Mouse (Mus musculus): ENCODE data around the gene Rtbdn. TPM values are rescaled to one million over a fixed set of nuclear protein-coding genes. Genes with fewer than 3 reads are reported as not detected.

Rtbdn gene
- polyA plus RNA-seq, 1 experiment: 0.13 TPM

DNA sequence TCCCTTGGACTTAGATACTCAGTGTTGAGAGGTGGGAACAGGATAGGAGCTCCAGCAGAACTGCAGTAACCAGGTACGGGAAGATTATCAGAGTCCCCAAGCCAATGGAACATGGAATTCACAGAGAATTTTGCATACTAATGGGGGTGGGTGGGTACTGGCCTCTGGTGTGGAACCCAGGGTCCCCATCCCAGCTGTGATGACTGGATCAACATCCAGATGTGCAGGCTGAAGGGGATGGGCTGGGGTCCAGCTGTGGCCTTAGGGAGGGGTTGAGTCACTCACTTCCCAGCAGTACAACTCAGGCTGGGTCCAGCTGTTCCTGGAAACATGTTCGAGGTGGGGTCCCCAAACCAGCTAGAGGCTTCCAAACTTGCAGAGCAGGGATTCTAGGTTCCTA is 41.1 kb downstream of the Rtbdn start:
- WGBS: 96% methylated on average over 2 of the region's 2 CpGs
- DNase-seq: no peak

DNA sequence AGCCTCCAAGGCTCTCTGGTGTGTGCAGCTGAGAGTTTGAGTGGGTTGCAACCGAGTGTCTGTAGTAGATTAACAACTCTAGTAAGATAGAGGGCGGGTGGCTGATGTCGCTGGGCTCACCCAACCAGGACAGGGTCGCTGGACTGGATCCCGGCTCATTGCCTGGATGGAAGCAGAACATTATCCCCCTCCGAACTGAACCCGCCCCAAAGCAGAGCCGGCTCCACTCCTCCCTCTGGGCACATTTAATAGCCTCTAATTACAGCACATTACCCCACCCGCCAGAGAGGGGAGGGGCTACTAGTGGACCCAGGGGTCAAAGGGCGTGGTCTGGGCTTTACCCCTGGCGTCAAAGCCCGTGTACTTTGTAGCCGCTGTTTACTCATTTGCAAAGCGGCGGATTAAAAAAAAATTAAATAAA is 42.5 kb downstream of the Rtbdn start:
- Histone ChIP-seq H3K27me3 (ENCODE audit: control insufficient read depth, insufficient read depth, low read length) (no peaks in the 10 kb centered on the region), H3K4me3 (ENCODE audit: control insufficient read depth, insufficient read depth, low read length) (no peak overlapping the region), H3K27ac (ENCODE audit: control insufficient read depth, insufficient read depth, low read length) (no peak overlapping the region), H3K4me1 (replicated peaks; ENCODE audit: control insufficient read depth, insufficient read depth, low read length) (peaks cover 24% of the 10 kb centered on the region), H3K36me3 (ENCODE audit: control insufficient read depth, insufficient read depth, low read length) (no peaks in the 10 kb centered on the region)
- DNase-seq: no peak
- 38% methylated on average over 15 of the region's 15 CpGs for WGBS
- TF ChIP-seq POLR2A (IDR thresholded peaks at IDR 0.05; ENCODE audit: control insufficient read depth, extremely low read depth, insufficient read depth, low read length, poor library complexity): no peak
- TF ChIP-seq CTCF (IDR thresholded peaks at IDR 0.05; ENCODE audit: borderline replicate concordance, control insufficient read depth, extremely low read depth, insufficient read depth, low read length, poor library complexity): no peak

More for the DNA sequence above, 41.1 kb downstream of the Rtbdn start:
- no peak for TF ChIP-seq POLR2A (IDR thresholded peaks at IDR 0.05; ENCODE audit: control insufficient read depth, extremely low read depth, insufficient read depth, low read length, poor library complexity)
- TF ChIP-seq CTCF (IDR thresholded peaks at IDR 0.05; ENCODE audit: borderline replicate concordance, control insufficient read depth, extremely low read depth, insufficient read depth, low read length, poor library complexity): no peak
- Histone ChIP-seq H3K27ac (ENCODE audit: control insufficient read depth, insufficient read depth, low read length) (no peak overlapping the region), H3K4me1 (replicated peaks; ENCODE audit: control insufficient read depth, insufficient read depth, low read length) (peaks cover 26% of the 10 kb centered on the region), H3K4me3 (ENCODE audit: control insufficient read depth, insufficient read depth, low read length) (no peak overlapping the region), H3K36me3 (ENCODE audit: control insufficient read depth, insufficient read depth, low read length) (no peaks in the 10 kb centered on the region), H3K27me3 (ENCODE audit: control insufficient read depth, insufficient read depth, low read length) (no peaks in the 10 kb centered on the region)

DNA sequence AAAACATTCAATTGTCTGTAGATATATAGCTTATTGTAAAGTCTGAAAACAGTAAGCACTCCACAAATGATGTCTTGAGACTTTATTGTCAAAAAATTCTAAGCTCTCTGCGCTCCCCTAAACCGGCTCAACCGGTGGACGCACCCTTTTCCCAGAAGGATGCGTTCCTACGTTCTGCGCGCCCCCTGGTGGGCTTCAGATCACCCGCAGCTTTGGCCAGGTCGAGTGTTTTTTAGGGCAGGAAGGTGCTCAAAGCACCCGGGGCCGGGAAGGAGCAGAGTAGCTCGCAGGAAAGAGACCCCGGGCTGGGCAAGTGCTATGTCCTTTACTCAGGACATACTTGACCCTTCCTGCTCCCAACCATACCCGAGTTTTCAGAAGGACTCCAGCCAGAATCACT is 43.0 kb downstream of the Rtbdn start:
- peak; percentile 97 for TF ChIP-seq CTCF (IDR thresholded peaks at IDR 0.05; ENCODE audit: borderline replicate concordance, control insufficient read depth, extremely low read depth, insufficient read depth, low read length, poor library complexity)
- no peak for TF ChIP-seq POLR2A (IDR thresholded peaks at IDR 0.05; ENCODE audit: control insufficient read depth, extremely low read depth, insufficient read depth, low read length, poor library complexity)
- 0% methylated on average over 15 of the region's 15 CpGs for WGBS
- Histone ChIP-seq H3K36me3 (ENCODE audit: control insufficient read depth, insufficient read depth, low read length) (no peaks in the 10 kb centered on the region), H3K4me3 (ENCODE audit: control insufficient read depth, insufficient read depth, low read length) (peak overlapping the region; percentile 33), H3K4me1 (replicated peaks; ENCODE audit: control insufficient read depth, insufficient read depth, low read length) (peaks cover 19% of the 10 kb centered on the region), H3K27me3 (ENCODE audit: control insufficient read depth, insufficient read depth, low read length) (no peaks in the 10 kb centered on the region), H3K27ac (ENCODE audit: control insufficient read depth, insufficient read depth, low read length) (0 out of 2 replicates have a peak overlapping the region, but pooled peaks have one; percentile 6)
- peak; percentile 92 for DNase-seq

DNA sequence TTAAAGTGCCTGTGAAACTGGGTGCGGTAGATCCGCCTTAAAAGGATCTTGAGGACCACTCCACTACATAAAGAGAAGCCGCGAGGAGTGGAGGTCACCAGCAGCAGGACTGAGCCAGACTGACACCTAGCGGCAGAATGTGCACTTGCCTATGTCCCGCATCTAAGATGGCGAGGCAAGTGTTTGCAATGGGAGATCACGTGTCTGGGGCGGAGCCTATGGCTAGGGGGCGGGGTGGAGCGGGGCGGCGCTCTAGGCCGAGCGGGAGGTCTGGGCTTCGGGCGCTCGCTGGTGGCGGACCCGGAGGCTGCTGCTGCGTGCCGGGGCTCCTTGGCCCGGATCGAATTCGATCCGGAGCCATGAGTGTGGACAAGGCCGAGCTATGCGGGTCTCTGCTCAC is 43.6 kb downstream of the Rtbdn start, which contains the start of gene Hook2:
Gene Hook2 (plus strand): TSS at position 255 of the 400 bp plus-strand sequence.
- H3K4me1 ChIP-seq (replicated peaks; ENCODE audit: control insufficient read depth, insufficient read depth, low read length): peaks cover 14% of the 10 kb centered on the region
- H3K27me3 ChIP-seq (ENCODE audit: control insufficient read depth, insufficient read depth, low read length): no peaks in the 10 kb centered on the region
- under 1% methylated on average over 28 of the region's 28 CpGs for WGBS
- 0 out of 2 replicates have a peak within 1 kb of the TSS, but pooled peaks have one; percentile 6 for H3K27ac ChIP-seq (ENCODE audit: control insufficient read depth, insufficient read depth, low read length)
- TF ChIP-seq CTCF (IDR thresholded peaks at IDR 0.05; ENCODE audit: borderline replicate concordance, control insufficient read depth, extremely low read depth, insufficient read depth, low read length, poor library complexity): peak; percentile 81
- TF ChIP-seq POLR2A (IDR thresholded peaks at IDR 0.05; ENCODE audit: control insufficient read depth, extremely low read depth, insufficient read depth, low read length, poor library complexity): no peak; the same call in 1 of the 2 replicates
- no peaks in the 10 kb centered on the region for H3K36me3 ChIP-seq (ENCODE audit: control insufficient read depth, insufficient read depth, low read length)
- DNase-seq: peak; percentile 96
- H3K4me3 ChIP-seq (ENCODE audit: control insufficient read depth, insufficient read depth, low read length): peak within 1 kb of the TSS; percentile 52

DNA sequence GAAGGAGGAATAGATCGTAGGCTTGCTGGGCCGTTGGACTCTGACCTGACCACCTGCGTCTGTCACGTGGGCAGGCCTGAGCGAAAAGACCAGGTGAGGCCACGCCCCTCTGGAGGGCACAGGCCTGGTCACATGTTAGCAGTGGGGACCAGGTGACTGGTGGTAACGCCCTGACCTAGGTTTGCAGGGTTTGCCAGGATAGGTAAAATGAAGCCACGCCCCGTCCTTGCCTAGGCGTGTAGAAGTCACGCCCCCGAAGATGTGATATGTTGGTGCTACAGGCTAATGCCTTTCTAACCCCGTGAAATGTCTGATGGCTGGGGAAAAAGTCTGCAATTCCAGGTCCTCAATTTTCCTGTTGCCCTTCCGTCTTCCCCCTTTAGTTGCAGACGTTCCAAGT is 44.0 kb downstream of the Rtbdn start:
- H3K27ac ChIP-seq (ENCODE audit: control insufficient read depth, insufficient read depth, low read length): no peak overlapping the region
- DNase-seq: no peak
- WGBS: 13% methylated on average over 15 of the region's 15 CpGs
- peaks cover 11% of the 10 kb centered on the region for H3K4me1 ChIP-seq (replicated peaks; ENCODE audit: control insufficient read depth, insufficient read depth, low read length)
- H3K4me3 ChIP-seq (ENCODE audit: control insufficient read depth, insufficient read depth, low read length): peak overlapping the region; percentile 52
- no peaks in the 10 kb centered on the region for H3K27me3 ChIP-seq (ENCODE audit: control insufficient read depth, insufficient read depth, low read length)
- no peaks in the 10 kb centered on the region for H3K36me3 ChIP-seq (ENCODE audit: control insufficient read depth, insufficient read depth, low read length)
- TF ChIP-seq POLR2A (IDR thresholded peaks at IDR 0.05; ENCODE audit: control insufficient read depth, extremely low read depth, insufficient read depth, low read length, poor library complexity) (no peak), CTCF (IDR thresholded peaks at IDR 0.05; ENCODE audit: borderline replicate concordance, control insufficient read depth, extremely low read depth, insufficient read depth, low read length, poor library complexity) (no peak)

DNA sequence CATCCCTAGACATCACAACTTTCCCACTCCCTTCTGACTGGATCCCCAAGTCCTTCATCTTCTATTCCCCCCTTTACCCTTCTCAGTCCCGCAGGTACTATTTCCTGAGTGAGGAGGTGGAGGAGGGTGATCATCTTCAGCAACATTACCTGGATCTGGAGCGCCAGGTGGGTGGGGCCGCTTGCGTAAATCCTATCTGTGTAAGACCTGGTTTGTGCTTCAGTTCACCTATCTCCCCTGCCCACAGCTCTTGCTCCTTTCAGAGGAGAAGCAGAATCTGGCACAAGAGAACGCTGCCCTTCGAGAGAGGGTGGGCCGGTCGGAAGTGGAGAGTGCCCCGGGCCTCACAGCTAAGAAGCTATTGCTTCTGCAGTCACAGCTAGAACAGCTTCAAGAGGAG is 47.6 kb downstream of the Rtbdn start:
- DNase-seq: no peak
- 97% methylated on average over 9 of the region's 9 CpGs for WGBS
- Histone ChIP-seq H3K27me3 (ENCODE audit: control insufficient read depth, insufficient read depth, low read length) (no peaks in the 10 kb centered on the region), H3K36me3 (ENCODE audit: control insufficient read depth, insufficient read depth, low read length) (no peaks in the 10 kb centered on the region), H3K27ac (ENCODE audit: control insufficient read depth, insufficient read depth, low read length) (no peak overlapping the region), H3K4me3 (ENCODE audit: control insufficient read depth, insufficient read depth, low read length) (no peak overlapping the region), H3K4me1 (replicated peaks; ENCODE audit: control insufficient read depth, insufficient read depth, low read length) (peaks cover 11% of the 10 kb centered on the region)
- no peak for TF ChIP-seq CTCF (IDR thresholded peaks at IDR 0.05; ENCODE audit: borderline replicate concordance, control insufficient read depth, extremely low read depth, insufficient read depth, low read length, poor library complexity)
- TF ChIP-seq POLR2A (IDR thresholded peaks at IDR 0.05; ENCODE audit: control insufficient read depth, extremely low read depth, insufficient read depth, low read length, poor library complexity): no peak

DNA sequence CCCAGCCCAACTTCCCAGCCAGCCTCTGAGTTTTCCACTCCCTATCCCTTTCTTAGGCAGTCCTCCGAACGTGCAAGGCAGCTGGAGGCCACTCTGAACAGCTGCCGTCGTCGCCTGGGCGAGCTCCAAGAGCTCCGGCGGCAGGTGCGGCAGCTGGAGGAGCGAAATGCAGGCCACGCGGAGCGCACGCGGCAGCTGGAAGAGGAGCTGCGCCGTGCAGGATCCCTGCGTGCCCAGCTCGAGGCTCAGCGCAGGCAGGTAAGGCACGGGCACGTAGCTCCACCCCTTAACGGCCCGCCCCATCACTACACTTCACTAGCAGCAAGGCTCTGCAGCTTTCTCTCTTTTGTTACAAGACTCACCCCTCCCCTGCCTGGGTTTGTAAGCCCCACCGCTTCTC is 48.9 kb downstream of the Rtbdn start:
- no peaks in the 10 kb centered on the region for H3K27me3 ChIP-seq (ENCODE audit: control insufficient read depth, insufficient read depth, low read length)
- 91% methylated on average over 25 of the region's 25 CpGs for WGBS
- no peak for DNase-seq
- TF ChIP-seq CTCF (IDR thresholded peaks at IDR 0.05; ENCODE audit: borderline replicate concordance, control insufficient read depth, extremely low read depth, insufficient read depth, low read length, poor library complexity) (no peak), POLR2A (IDR thresholded peaks at IDR 0.05; ENCODE audit: control insufficient read depth, extremely low read depth, insufficient read depth, low read length, poor library complexity) (no peak)
- H3K36me3 ChIP-seq (ENCODE audit: control insufficient read depth, insufficient read depth, low read length): no peaks in the 10 kb centered on the region
- H3K4me3 ChIP-seq (ENCODE audit: control insufficient read depth, insufficient read depth, low read length): no peak overlapping the region
- H3K4me1 ChIP-seq (replicated peaks; ENCODE audit: control insufficient read depth, insufficient read depth, low read length): peaks cover 9% of the 10 kb centered on the region
- H3K27ac ChIP-seq (ENCODE audit: control insufficient read depth, insufficient read depth, low read length): no peak overlapping the region

Data from thymus, adult 2 months (tissue).